Mouse (Mus musculus): ENCODE measurements around the gene Creb3l4. TPM values are rescaled to one million over a fixed set of nuclear protein-coding genes. Genes with fewer than 3 reads are reported as not detected.

Gene Creb3l4
- 0.08 TPM in 1 of 2 replicates, not detected in the other for total RNA-seq (2012; rRNA removed)
- polyA plus RNA-seq (2012; ENCODE audit: insufficient read depth in 1 of 2, insufficient read length in 2 of 2, low read depth in 1 of 2, low replicate concordance in 2 of 2, missing spikeins in 1 of 2), result under 1 TPM in 1 of 2 experiments, not detected in 1; 0.07 TPM

GRCm38 (mm10) chr3:90242984-90243775 is at the start of gene Creb3l4:
Gene Creb3l4 (minus strand): TSS chr3:90243512.
- Histone ChIP-seq H3K9me3 (replicated peaks; ENCODE audit: insufficient read depth, low read length) (no peaks in the 10 kb centered on the region), H3K79me2 (ENCODE audit: control insufficient read depth, insufficient read depth, low read length, poor library complexity) (peaks cover 1% of the 10 kb centered on the region), H3K9ac (ENCODE audit: control insufficient read depth, low read depth, low read length, poor library complexity, severe bottlenecking) (no peak within 1 kb of the TSS), H3K27ac (ENCODE audit: control insufficient read depth, low read depth, low read length) (no peak within 1 kb of the TSS), H3K4me1 (ENCODE audit: control insufficient read depth in 1 of 2, insufficient read depth in 2 of 2, low read length in 2 of 2) (peaks cover 10 to 14% of the 10 kb centered on the region in 2 experiments; a peak in 3 of 4 replicates), H3K36me3 (ENCODE audit: control insufficient read depth in 1 of 2, insufficient read depth in 2 of 2, low read length in 2 of 2) (peaks cover 0 to 7% of the 10 kb centered on the region in 2 experiments; a peak in 1 of 4 replicates), H3K27me3 (ENCODE audit: control insufficient read depth in 1 of 2, insufficient read depth in 2 of 2, low read length in 2 of 2) (no peaks in the 10 kb centered on the region), H3K4me3 (ENCODE audit: control insufficient read depth in 1 of 2, insufficient read depth in 1 of 2, low read depth in 2 of 2, low read length in 2 of 2) (no peak within 1 kb of the TSS)
- no peak for DNase-seq (ENCODE audit: low read depth, low spot score)
- TF ChIP-seq KAT2A (conservative IDR thresholded peaks at IDR 0.05; ENCODE audit: low read depth, low read length) (no peak), TBP (IDR thresholded peaks at IDR 0.05; ENCODE audit: low read depth, low read length) (no peak), CTCF (IDR thresholded peaks at IDR 0.05 in 2 of 3, conservative IDR thresholded peaks at IDR 0.05 in 1 of 3; ENCODE audit: control insufficient read depth in 1 of 3, insufficient read depth in 1 of 3, low read depth in 2 of 3, low read length in 3 of 3, poor library complexity in 1 of 3, severe bottlenecking in 1 of 3) (no peak), CHD1 (IDR thresholded peaks at IDR 0.05; ENCODE audit: low read depth, low read length) (no peak), NRF1 (IDR thresholded peaks at IDR 0.05; ENCODE audit: insufficient read depth, low read depth, low read length, poor library complexity, severe bottlenecking) (no peak), USF2 (IDR thresholded peaks at IDR 0.05; ENCODE audit: borderline replicate concordance in 1 of 2, insufficient read depth in 1 of 2, low read depth in 1 of 2, low read length in 2 of 2) (no peak)

- Histone ChIP-seq H3K9me3 (replicated peaks; ENCODE audit: insufficient read depth, low read length) (no peaks in the 10 kb centered on the region), H3K27me3 (ENCODE audit: control insufficient read depth in 1 of 2, insufficient read depth in 2 of 2, low read length in 2 of 2) (no peaks in the 10 kb centered on the region)
- TF ChIP-seq TCF12 (IDR thresholded peaks at IDR 0.05; ENCODE audit: low read depth, low read length) (peak; percentile 66), ZKSCAN1 (IDR thresholded peaks at IDR 0.05; ENCODE audit: low read depth, low read length) (no peak), MAZ (IDR thresholded peaks at IDR 0.05; ENCODE audit: low read depth, low read length) (peak; percentile 89), MYC (IDR thresholded peaks at IDR 0.05; ENCODE audit: low read depth, low read length) (peak; percentile 74; the same call in 1 of the 2 replicates), MAFK (IDR thresholded peaks at IDR 0.05; ENCODE audit: borderline replicate concordance, low read depth, low read length) (no peak), CTCF (IDR thresholded peaks at IDR 0.05 in 2 of 3, conservative IDR thresholded peaks at IDR 0.05 in 1 of 3; ENCODE audit: control insufficient read depth in 1 of 3, insufficient read depth in 1 of 3, low read depth in 2 of 3, low read length in 3 of 3, poor library complexity in 1 of 3, severe bottlenecking in 1 of 3) (0 out of 6 replicates have a peak, but pooled peaks of 1 of the 3 experiments have one; percentile 5), BHLHE40 (IDR thresholded peaks at IDR 0.05; ENCODE audit: borderline replicate concordance, low read depth, low read length) (no peak), RAD21 (IDR thresholded peaks at IDR 0.05; ENCODE audit: low read depth, low read length) (no peak), CHD2 (IDR thresholded peaks at IDR 0.05; ENCODE audit: low read length) (peak; percentile 94), MXI1 (IDR thresholded peaks at IDR 0.05; ENCODE audit: low read depth, low read length) (peak; percentile 57; the same call in 1 of the 2 replicates), POLR2AphosphoS5 (IDR thresholded peaks at IDR 0.05; ENCODE audit: borderline replicate concordance, low read depth, low read length) (peak; percentile 74; the same call in 1 of the 2 replicates), ELF1 (IDR thresholded peaks at IDR 0.05; ENCODE audit: low read depth, low read length) (peak; percentile 79), SIN3A (IDR thresholded peaks at IDR 0.05; ENCODE audit: low read length) (peak; percentile 94), ZNF384 (IDR thresholded peaks at IDR 0.05; ENCODE audit: low read depth, low read length) (no peak), ETS1 (IDR thresholded peaks at IDR 0.05; ENCODE audit: low read depth, low read length) (peak; percentile 54), UBTF (IDR thresholded peaks at IDR 0.05; ENCODE audit: borderline replicate concordance, insufficient read depth, low read depth, low read length) (no peak), USF2 (IDR thresholded peaks at IDR 0.05; ENCODE audit: borderline replicate concordance in 1 of 2, insufficient read depth in 1 of 2, low read depth in 1 of 2, low read length in 2 of 2) (no peak), POLR2AphosphoS2 (IDR thresholded peaks at IDR 0.05; ENCODE audit: low read length) (peak; percentile 83; the same call in 1 of the 2 replicates), TBP (IDR thresholded peaks at IDR 0.05; ENCODE audit: low read depth, low read length) (peak; percentile 93), ZMIZ1 (IDR thresholded peaks at IDR 0.05; ENCODE audit: low read depth, low read length) (peak; percentile 70), JUND (IDR thresholded peaks at IDR 0.05; ENCODE audit: low read depth, low read length) (no peak), KAT2A (conservative IDR thresholded peaks at IDR 0.05; ENCODE audit: low read depth, low read length) (peak; percentile 83)
Observed at GRCm38 (mm10) chr3:90292345-90293275, 49.3 kb upstream of the Creb3l4 start, which contains the start of gene Gatad2b. Gene Gatad2b (plus strand): TSS chr3:90293178.

More at GRCm38 (mm10) chr3:90292345-90293275, 49.3 kb upstream of the Creb3l4 start, which contains the start of gene Gatad2b:
- H3K27ac ChIP-seq (ENCODE audit: control insufficient read depth, low read depth, low read length), result peak within 1 kb of the TSS; percentile 97
- peaks cover 45% of the 10 kb centered on the region for H3K79me2 ChIP-seq (ENCODE audit: control insufficient read depth, insufficient read depth, low read length, poor library complexity)
- H3K4me3 ChIP-seq (ENCODE audit: control insufficient read depth in 1 of 2, insufficient read depth in 1 of 2, low read depth in 2 of 2, low read length in 2 of 2), result peak within 1 kb of the TSS; percentile 99
- H3K4me1 ChIP-seq (ENCODE audit: control insufficient read depth in 1 of 2, insufficient read depth in 2 of 2, low read length in 2 of 2), result peaks cover 14 to 15% of the 10 kb centered on the region in 2 experiments
- peaks cover 0 to 37% of the 10 kb centered on the region in 2 experiments; a peak in 2 of 4 replicates for H3K36me3 ChIP-seq (ENCODE audit: control insufficient read depth in 1 of 2, insufficient read depth in 2 of 2, low read length in 2 of 2)
- DNase-seq (ENCODE audit: low read depth, low spot score), result peak; percentile 100
- H3K9ac ChIP-seq (ENCODE audit: control insufficient read depth, low read depth, low read length, poor library complexity, severe bottlenecking), result peak within 1 kb of the TSS; percentile 99
